Mouse (Mus musculus) olfactory bulb, adult 2 months (tissue): ENCODE measurements around the gene Nudc.

Experiments
- CTCF ChIP-seq: fragments of 200-500 bp; IDR thresholded peaks from 2 replicates; pipeline ENCODE4 v1.5.1; 2012; ENCODE audit warnings: low read depth, mild to moderate bottlenecking, low read length, moderate library complexity; ENCODE audit not compliant: insufficient read depth
- POLR2A ChIP-seq: fragments of 200-500 bp; IDR thresholded peaks from 2 replicates; pipeline ENCODE4 v1.6.1; 2012; ENCODE audit warnings: mild to moderate bottlenecking, low read depth, low read length, moderate library complexity; ENCODE audit not compliant: insufficient read depth

DNA sequence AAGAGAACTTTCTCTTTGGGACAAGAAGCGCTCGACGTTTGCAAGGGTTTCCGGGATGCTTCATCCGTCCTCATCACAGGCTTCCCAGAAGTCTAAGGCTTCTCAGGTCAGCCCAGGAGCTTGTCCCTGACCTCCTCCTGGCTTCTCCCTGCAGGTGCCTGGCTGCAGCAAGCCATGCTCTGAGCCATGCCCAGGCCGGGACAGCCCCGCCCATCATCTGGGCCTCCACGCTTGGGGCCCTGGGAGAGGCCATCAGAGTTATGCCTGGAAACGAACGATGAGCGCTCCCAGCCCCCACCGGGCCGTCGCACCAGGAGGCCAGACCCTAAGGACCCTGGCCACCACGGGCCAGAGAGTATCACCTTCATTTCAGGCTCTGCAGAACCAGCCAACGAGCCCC, 18.0 kb downstream of the Nudc start:
- TF ChIP-seq CTCF, result no peak
- no peak for TF ChIP-seq POLR2A
